Mouse (Mus musculus): ENCODE results near the gene Wdr25.
"Not testable (repeated sequence)": the region's sequence is repeated elsewhere in the genome, so short reads cannot be mapped to it uniquely, and the experiment has no call there.

Wdr25 gene

GRCm38 (mm10) chr12:108892989-108893714 is at the start of gene Wdr25:
Gene Wdr25, plus strand, starts transcription at chr12:108893631.
- DNase-seq (ENCODE audit: low spot score), result no peak

DNA sequence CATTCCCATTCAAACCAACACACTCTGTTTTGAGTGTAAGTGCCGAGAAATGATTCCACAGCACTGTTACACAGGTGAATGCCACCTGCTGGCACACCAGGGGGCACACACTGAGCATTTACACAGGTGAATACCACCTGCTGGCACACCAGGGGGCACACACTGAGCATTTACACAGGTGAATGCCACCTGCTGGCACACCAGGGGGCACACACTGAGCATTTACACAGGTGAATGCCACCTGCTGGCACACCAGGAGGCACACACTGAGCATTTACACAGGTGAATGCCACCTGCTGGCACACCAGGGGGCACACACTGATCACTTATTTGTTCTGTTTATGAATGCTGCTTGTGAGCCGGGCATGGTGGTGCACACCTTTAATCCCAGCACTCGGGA is 45.4 kb upstream of the Wdr25 start:
- DNase-seq (ENCODE audit: low spot score), result not testable (repeated sequence)

DNA sequence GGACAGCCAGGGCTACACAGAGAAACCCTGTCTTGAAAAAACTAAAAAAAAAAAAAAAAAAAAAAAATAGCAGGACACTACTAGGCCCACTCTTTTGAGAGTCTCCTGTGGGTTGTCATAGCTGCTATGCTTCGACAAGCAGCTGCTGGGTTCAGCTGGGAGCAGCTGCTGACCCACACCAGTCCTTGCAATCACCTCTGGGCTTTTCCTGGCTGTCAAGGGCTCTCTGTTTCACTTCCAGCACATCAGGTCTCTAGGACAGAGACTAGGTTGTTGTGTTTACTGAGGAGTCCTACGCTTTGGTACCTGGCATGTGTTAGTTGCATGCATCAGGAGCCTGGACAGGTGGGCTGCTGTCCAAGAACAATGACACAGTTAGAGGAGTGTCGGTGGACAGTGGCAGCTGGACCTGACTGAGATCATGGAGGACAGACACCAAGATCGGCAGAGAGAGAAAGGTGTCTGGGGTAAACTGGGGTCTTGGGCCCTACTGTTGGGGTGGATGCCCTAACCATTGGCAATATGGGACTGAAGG is 43.9 kb upstream of the Wdr25 start:
- no peak for DNase-seq (ENCODE audit: low spot score)

DNA sequence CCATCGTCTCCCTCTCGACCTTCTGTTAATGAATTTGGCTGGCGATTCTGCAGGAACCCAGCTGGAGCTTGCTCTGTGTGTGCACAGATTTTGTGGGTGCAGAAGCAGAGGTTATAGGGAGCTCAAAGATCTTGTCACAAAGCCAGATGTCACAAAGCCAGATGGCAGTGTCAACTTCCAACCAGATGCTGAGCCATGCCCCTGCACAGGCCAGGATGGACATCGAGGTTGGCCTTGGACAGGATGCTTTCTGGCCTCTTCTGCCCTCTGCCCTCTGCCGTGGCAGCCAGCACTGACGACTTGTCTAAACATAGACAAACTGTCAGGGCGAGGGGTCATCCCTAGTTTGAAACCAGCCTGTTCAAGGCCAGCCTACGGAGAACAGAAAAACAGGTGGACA is 43.3 kb upstream of the Wdr25 start:
- no peak for DNase-seq (ENCODE audit: low spot score)

DNA sequence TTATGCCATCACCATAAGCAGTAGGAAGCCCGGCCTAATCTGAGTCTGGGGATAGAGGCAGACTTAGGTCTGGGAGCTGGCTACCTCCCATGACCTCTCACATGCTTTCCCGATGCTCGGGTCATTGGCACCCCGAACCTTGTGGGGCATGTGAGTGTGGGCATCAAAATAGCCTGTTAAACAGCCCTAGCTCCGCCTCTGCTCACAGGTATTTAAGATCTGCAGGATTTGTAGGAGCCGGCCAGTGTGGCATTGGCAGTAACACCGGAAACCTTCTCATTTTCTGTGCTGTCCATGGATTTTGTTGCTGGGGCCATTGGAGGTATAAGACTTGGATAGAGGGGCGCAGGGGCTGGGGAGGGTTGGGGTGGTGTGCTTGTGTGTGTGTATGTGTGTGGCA is 42.5 kb upstream of the Wdr25 start:
- no peak for DNase-seq (ENCODE audit: low spot score)

DNA sequence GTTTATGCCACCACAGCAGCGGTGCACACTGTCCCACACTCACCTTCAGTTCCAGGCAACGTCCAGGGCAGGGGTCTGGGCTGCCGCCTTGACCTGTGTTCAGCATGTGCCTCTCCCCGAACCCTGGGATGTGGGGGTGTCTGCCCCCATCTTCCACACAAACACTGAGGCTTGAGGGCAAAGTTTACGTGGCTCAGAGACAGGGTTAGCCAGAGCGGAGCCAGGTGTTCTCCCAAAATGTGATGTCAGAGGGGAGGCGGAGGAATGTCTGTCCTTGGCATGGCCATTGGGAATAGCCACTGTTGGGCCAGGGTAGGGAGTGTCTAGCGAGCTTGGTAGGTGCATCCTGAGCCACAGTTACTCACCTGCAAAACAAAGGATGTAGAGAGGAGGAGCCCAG is 40.6 kb upstream of the Wdr25 start:
- DNase-seq (ENCODE audit: low spot score), result no peak

DNA sequence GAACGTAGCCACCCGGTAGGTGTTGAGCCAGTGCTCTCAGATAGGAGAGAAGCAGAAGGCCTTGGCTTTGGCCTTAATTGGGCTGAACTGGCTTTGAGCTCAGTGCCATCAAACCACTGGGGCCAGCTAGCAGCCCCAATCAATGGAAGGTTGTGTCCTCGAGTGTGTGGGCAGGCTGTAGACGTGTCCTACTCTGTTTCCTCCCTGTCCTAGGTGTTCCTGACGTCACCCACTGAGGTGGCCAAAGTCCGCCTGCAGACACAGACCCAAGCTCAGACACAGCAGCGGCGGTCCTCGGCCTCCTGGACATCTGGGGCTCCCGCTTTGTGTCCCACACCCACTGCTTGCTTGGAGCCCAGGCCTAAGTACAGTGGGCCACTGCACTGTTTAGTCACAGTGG is 38.4 kb upstream of the Wdr25 start:
- DNase-seq (ENCODE audit: low spot score), result no peak

DNA sequence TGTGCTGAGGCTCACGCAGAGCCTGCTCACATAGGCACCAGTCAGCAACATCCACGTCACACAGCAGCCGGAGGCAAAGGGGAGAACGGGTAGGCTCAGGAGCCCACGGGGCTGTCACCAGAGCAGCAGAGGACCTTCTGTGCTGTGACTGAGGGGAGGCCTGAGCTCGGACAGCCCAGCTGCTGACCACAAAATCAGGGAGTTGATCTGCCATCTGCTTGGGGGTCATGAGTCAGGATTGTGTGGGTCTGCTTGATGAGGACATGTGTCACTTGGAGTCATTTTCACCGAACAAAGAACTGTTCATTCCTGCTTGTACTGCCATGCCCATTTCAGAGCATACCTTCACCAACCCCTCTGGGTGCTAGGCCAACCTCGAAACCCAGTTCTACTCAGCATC is 37.2 kb upstream of the Wdr25 start:
- no peak for DNase-seq (ENCODE audit: low spot score)

DNA sequence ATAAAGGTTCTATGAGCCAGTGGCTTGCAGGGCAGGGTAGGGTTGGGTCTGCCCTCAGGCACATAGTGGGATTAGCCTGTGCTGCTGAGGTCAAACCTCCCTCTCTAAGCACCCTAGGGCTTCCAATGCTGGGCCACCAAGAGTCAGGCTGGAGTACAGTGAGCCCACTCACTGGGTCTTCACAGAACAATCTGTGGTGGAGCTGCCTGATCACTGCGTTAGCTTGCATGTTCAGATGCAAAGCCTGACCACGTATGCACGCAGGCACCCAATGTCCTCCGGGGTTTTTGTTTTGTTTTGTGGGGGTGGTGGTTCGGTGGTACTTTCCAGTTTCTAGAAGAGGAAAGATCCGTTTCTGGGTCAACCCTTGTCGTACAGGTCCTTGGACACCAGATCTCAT is 36.3 kb upstream of the Wdr25 start:
- DNase-seq (ENCODE audit: low spot score), result no peak

DNA sequence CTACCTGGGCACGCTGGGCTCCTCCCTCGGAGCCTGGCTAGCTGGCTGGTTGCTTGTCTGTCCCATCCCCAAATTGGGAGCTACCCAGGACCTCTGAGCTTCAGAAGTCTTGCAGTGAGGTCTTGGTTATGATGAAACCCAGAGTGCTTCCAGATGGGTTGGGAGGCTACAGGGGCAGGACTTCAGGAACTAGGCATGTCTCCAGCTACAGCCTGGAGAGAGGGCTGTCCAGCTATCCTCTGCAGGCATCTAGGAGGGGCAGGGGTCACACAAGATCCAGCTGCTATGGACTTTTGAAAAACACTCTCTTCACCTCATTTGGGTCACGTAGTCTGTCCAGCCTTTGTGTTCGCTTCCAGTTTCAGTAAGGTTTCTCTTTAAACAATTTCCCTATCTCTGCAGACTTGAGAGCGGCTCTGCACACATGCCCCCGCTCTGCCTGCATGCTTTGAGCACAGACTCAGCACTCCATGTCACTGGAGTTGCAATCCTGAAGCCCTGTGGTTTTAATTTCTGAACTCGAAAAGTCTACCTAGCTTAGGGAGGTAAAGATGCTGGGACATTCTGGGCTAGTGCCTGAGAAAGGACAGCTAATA is 35.7 kb upstream of the Wdr25 start:
- no peak for DNase-seq (ENCODE audit: low spot score)

GRCm38 (mm10) chr12:108858486-108858885 is 34.9 kb upstream of the Wdr25 start:
- DNase-seq (ENCODE audit: low spot score), result no peak

- no peak for DNase-seq (ENCODE audit: low spot score)
Observed at GRCm38 (mm10) chr12:108865007-108865494, 28.4 kb upstream of the Wdr25 start.

- no peak for DNase-seq (ENCODE audit: low spot score)
Observed at GRCm38 (mm10) chr12:108869575-108869974, 23.9 kb upstream of the Wdr25 start.

GRCm38 (mm10) chr12:108873122-108873521 is 20.3 kb upstream of the Wdr25 start:
- DNase-seq (ENCODE audit: low spot score), result no peak

DNA sequence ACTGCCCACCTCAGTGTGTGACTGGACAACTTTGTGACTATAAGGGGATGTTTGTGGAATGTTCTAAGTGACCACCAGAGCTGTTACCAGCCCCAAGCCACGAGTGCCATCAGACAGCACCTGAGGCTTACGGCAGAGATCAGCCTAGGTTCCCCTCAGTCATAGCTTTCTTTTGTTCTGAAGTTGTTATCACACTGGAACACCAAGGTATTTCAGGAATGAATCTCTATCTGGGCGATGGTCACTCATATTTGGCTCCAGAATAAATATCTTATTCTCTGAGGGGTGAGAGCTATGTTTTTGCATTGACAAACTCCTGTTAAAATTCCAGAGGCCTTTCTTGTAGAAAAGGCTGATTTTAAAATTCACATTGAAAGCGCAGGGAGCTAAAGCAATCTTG is 14.3 kb upstream of the Wdr25 start:
- DNase-seq (ENCODE audit: low spot score), result no peak

- DNase-seq (ENCODE audit: low spot score), result no peak
Observed at GRCm38 (mm10) chr12:108880606-108881005, 12.8 kb upstream of the Wdr25 start.

GRCm38 (mm10) chr12:108881192-108881591 is 12.2 kb upstream of the Wdr25 start:
- DNase-seq (ENCODE audit: low spot score), result no peak

GRCm38 (mm10) chr12:108882776-108883175 is 10.7 kb upstream of the Wdr25 start:
- no peak for DNase-seq (ENCODE audit: low spot score)

DNA sequence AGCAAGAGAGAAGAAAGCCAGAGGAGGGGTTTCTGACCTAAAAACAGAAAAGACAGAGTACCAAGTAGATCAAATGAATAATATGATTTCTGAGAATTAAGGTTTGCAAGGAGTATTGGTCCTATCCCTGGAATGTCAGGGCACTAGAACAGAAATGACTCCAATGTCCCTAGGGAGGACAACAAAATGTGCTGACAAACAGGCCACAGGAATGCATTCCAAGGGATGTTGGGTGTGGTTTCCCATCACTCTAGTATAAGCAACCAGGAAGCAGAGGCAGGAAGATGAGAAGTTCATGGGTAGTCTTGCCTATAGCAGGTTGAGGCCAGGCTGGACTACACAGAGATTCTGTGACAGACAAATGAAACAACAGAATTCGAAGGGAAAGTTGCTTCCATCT is 7.5 kb upstream of the Wdr25 start:
- DNase-seq (ENCODE audit: low spot score), result no peak

DNA sequence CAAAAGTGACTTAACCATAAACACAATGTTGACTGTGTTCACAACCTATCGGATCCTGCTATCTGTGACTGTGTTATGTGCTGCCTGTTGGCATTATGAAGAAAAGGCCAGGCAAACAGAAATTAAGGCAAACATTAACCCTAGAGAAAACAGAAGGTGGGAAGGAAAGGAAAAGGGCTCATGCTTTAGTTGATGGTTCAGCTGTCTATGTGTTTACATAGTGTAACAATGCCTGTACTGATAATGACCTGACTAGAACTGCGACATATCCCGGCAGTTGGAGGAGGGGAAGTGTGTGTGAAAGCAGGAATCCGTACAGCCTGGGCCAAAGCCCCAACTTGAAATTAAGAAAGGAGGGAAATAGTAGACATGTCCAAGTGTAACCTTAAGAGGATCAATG is 6.4 kb upstream of the Wdr25 start:
- no peak for DNase-seq (ENCODE audit: low spot score)

- no peak for DNase-seq (ENCODE audit: low spot score)
Observed at GRCm38 (mm10) chr12:108888632-108889031, 4.8 kb upstream of the Wdr25 start.

GRCm38 (mm10) chr12:108893715-108894431 is 442 bp downstream of the Wdr25 start, which contains the start of gene Wars:
Gene Wars, minus strand, starts transcription at chr12:108894174.
- DNase-seq (ENCODE audit: low spot score), result peak; percentile 93

GRCm38 (mm10) chr12:108894432-108894816 is 993 bp downstream of the Wdr25 start:
- no peak for DNase-seq (ENCODE audit: low spot score)

Data from testis, postnatal 10 days (tissue).